In genomic region chr1:134188989-134189729, GRCm38 (mm10) we compare ENCODE assay signal across 9 mouse cellular contexts. TPM values are rescaled to one million over a fixed set of nuclear protein-coding genes. Genes with fewer than 3 reads are reported as not detected.
A peak's percentile ranks its signal among the peaks of the same experiment; 100 is the strongest.
DNase-seq lines count a peak whose midpoint lies in the region; ATAC-seq lines count a peak whose summit lies in the region.
"Had no signal": no experiment of that assay in that cellular context is flagged by ENCODE, and none has a peak within 500 bp of the region (broad histone marks: within the 10 kb centered on the region; RNA-seq: fewer than 3 reads in every experiment).

No protein-coding gene starts in this region.

- peaks cover 17% of the 10 kb centered on the region for H3K27me3 ChIP-seq in kidney, embryonic 15.5 days
- no peaks in the 10 kb centered on the region for H3K27me3 ChIP-seq in hindbrain, embryonic 11.5 days (ENCODE audit: control insufficient read depth, insufficient read depth, low read length)

- H3K4me2 ChIP-seq in kidney, embryonic 15.5 days = no peak overlapping the region
- H3K4me2 ChIP-seq in hindbrain, embryonic 11.5 days (replicated peaks; ENCODE audit: low read depth, low read length) = no peak overlapping the region

- H3K9me3 ChIP-seq in kidney, embryonic 15.5 days (replicated peaks) = no peaks in the 10 kb centered on the region
- no peaks in the 10 kb centered on the region for H3K9me3 ChIP-seq in hindbrain, embryonic 11.5 days (ENCODE audit: control insufficient read depth, low read length)

- ATAC-seq in kidney, embryonic 15.5 days (replicated peaks; ENCODE audit: low FRiP score) = no peak
- ATAC-seq in hindbrain, embryonic 11.5 days (ENCODE audit: low FRiP score) = peak; percentile 57
- peak; percentile 88 for ATAC-seq in megakaryocyte progenitor cell, adult 5-6 weeks (replicated peaks; ENCODE audit: poor library complexity)

- no peaks in the 10 kb centered on the region for H3K36me3 ChIP-seq in kidney, embryonic 15.5 days
- H3K36me3 ChIP-seq in hindbrain, embryonic 11.5 days (ENCODE audit: control insufficient read depth, insufficient read depth, low read length) = no peaks in the 10 kb centered on the region

- no peak overlapping the region for H3K4me3 ChIP-seq in kidney, embryonic 15.5 days (replicated peaks)
- no peak overlapping the region for H3K4me3 ChIP-seq in hindbrain, embryonic 11.5 days (ENCODE audit: low read depth, low read length)

- H3K9ac ChIP-seq in kidney, embryonic 15.5 days = no peak overlapping the region
- no peak overlapping the region for H3K9ac ChIP-seq in hindbrain, embryonic 11.5 days (ENCODE audit: low read depth, low read length)

- DNase-seq in kidney, postnatal 4 days = peak; percentile 25 to 49
- peak; percentile 71 for DNase-seq in WW6 (ENCODE audit: low read depth, low spot score)
- DNase-seq in hindbrain, embryonic 11.5 days (ENCODE audit: low spot score) = peak; percentile 19
- no peak for DNase-seq in adrenal gland, postnatal 10 days
- no peak for DNase-seq in right cerebral cortex, postnatal 36 days (ENCODE audit: low spot score in 2 of 2)
- DNase-seq in left cerebral cortex, adult 8-10 months (ENCODE audit: low spot score in 2 of 2) = no peak

- H3K27ac ChIP-seq in kidney, embryonic 15.5 days = no peak overlapping the region
- no peak overlapping the region for H3K27ac ChIP-seq in hindbrain, embryonic 11.5 days (ENCODE audit: low read depth, low read length)

- WGBS in kidney, embryonic 15.5 days = 32% methylated on average over 12 of the region's 12 CpGs
- 26% methylated on average over 12 of the region's 12 CpGs for WGBS in hindbrain, embryonic 11.5 days

- peaks cover 21% of the 10 kb centered on the region for H3K4me1 ChIP-seq in kidney, embryonic 15.5 days
- 0 out of 2 replicates have a peak, but pooled peaks cover 5% of the 10 kb centered on the region for H3K4me1 ChIP-seq in hindbrain, embryonic 11.5 days (replicated peaks; ENCODE audit: control insufficient read depth, insufficient read depth, low read length)

RNA-seq across cellular contexts. Expression of gene Mybph, which starts 4.1 kb away (rescaled TPM):
- polyA plus RNA-seq in kidney, embryonic 15.5 days (2015; fragmentation: Nextera tagmentation; extraction: Ambion mirVana) = 6.1 and 9.3 TPM in 2 replicates
- 1.4 and 3.7 TPM in 2 replicates for polyA plus RNA-seq in hindbrain, embryonic 11.5 days (2014; fragmentation: Nextera tagmentation; extraction: Ambion mirVana)
- total RNA-seq in megakaryocyte progenitor cell, adult 5-6 weeks (2015) = 0.17 TPM in 1 of 2 replicates, not detected in the other
- not detected in 2 replicates for total RNA-seq in megakaryocyte progenitor cell, adult 5-6 weeks (2017)
- 1 to 10 TPM; 4.2 to 5.0 TPM for total RNA-seq in adrenal gland, postnatal 10 days (2021)
- under 1 TPM in 3 of 4 experiments, not detected in 1; 0.18 to 0.28 (median 0.20) TPM for total RNA-seq in left cerebral cortex, adult 8-10 months (2022)
- total RNA-seq: left cerebral cortex, postnatal 14 days had no signal

RNA-seq across cellular contexts. Expression of gene Chil1, which starts 7.2 kb away (rescaled TPM):
- polyA plus RNA-seq in kidney, embryonic 15.5 days (2015; fragmentation: Nextera tagmentation; extraction: Ambion mirVana) = 1.7 and 2.2 TPM in 2 replicates
- 1.1 and 2.0 TPM in 2 replicates for polyA plus RNA-seq in hindbrain, embryonic 11.5 days (2014; fragmentation: Nextera tagmentation; extraction: Ambion mirVana)
- 9.3 and 21.2 TPM in 2 replicates for total RNA-seq in megakaryocyte progenitor cell, adult 5-6 weeks (2015)
- 8.9 and 16.2 TPM in 2 replicates for total RNA-seq in megakaryocyte progenitor cell, adult 5-6 weeks (2017)
- 1 to 10 TPM; 1.4 to 2.4 TPM for total RNA-seq in adrenal gland, postnatal 10 days (2021)
- 10 to 100 TPM; 15.8 to 28.9 (median 21.5) TPM for total RNA-seq in left cerebral cortex, adult 8-10 months (2022)

RNA-seq across cellular contexts. Expression of gene Adora1, which starts 46.1 kb away (rescaled TPM):
- polyA plus RNA-seq in kidney, embryonic 15.5 days (2015; fragmentation: Nextera tagmentation; extraction: Ambion mirVana) = 7.7 and 8.2 TPM in 2 replicates
- 0.24 and 0.25 TPM in 2 replicates for polyA plus RNA-seq in hindbrain, embryonic 11.5 days (2014; fragmentation: Nextera tagmentation; extraction: Ambion mirVana)
- not detected in 2 replicates for total RNA-seq in megakaryocyte progenitor cell, adult 5-6 weeks (2015)
- not detected in 2 replicates for total RNA-seq in megakaryocyte progenitor cell, adult 5-6 weeks (2017)
- 10 to 100 TPM; 70.4 to 83.0 TPM for total RNA-seq in adrenal gland, postnatal 10 days (2021)
- 100 to 1,000 TPM; 153 to 168 (median 165) TPM for total RNA-seq in left cerebral cortex, adult 8-10 months (2022)

Comparison
In these comparisons a context has a peak if more than half of its experiments do, and no peak if none do; other contexts are left out.
1. DNase-seq: peak in kidney, postnatal 4 days (2 of 2), WW6 (single experiment) and hindbrain, embryonic 11.5 days (single experiment); none in adrenal gland, postnatal 10 days (single experiment), right cerebral cortex, postnatal 36 days (0 of 2) and left cerebral cortex, adult 8-10 months (0 of 2).
2. RNA of gene Mybph, which starts 4.1 kb away (total RNA-seq): 4.2 to 5.0 TPM in adrenal gland, postnatal 10 days; 0.18 to 0.28 TPM in left cerebral cortex, adult 8-10 months and 0.17 TPM in megakaryocyte progenitor cell, adult 5-6 weeks; every median in the first group is over 4 times any median in the second.
3. RNA of gene Adora1, which starts 46.1 kb away (total RNA-seq): 153 to 168 TPM in left cerebral cortex, adult 8-10 months and 70.4 to 83.0 TPM in adrenal gland, postnatal 10 days; not detected in megakaryocyte progenitor cell, adult 5-6 weeks; every median in the first group is over 10 times any median in the second.